Mouse (Mus musculus) lung, embryonic 14.5 days (tissue): ENCODE data around the gene Sept1. TPM values are rescaled to one million over a fixed set of nuclear protein-coding genes. Genes with fewer than 3 reads are reported as not detected.

ENCODE experiments used
- ATAC-seq: fragments of 200-750 bp; cut with Nextera tagmentation; 2 replicates; pipeline ENCODE4 v1.8.0; 2017; ENCODE audit warnings: mild to moderate bottlenecking, moderate TSS enrichment, moderate library complexity; ENCODE audit not compliant: insufficient read depth
- DNase-seq: peaks from one replicate; pipeline ENCODE4 v3.0.0-alpha.2; 2015
- H3K27ac ChIP-seq: fragments of 300-500 bp; sonication (generic); 2 replicates; pipeline ENCODE4 v1.5.1; 2014; ENCODE audit warnings: low read depth, mild to moderate bottlenecking, moderate library complexity
- H3K27me3 ChIP-seq: fragments of 300-500 bp; sonication (generic); 2 replicates; pipeline ENCODE4 v1.6.1; 2014; ENCODE audit warnings: low read length, control low read depth; ENCODE audit not compliant: insufficient read depth
- H3K36me3 ChIP-seq: fragments of 300-500 bp; sonication (generic); 2 replicates; pipeline ENCODE4 v1.6.1; 2014; ENCODE audit warnings: control low read depth; ENCODE audit not compliant: insufficient read depth
- H3K4me1 ChIP-seq: fragments of 300-500 bp; sonication (generic); 2 replicates; pipeline ENCODE4 v1.6.1; 2014; ENCODE audit warnings: antibody characterized with exemption, control low read depth; ENCODE audit not compliant: insufficient read depth
- H3K4me2 ChIP-seq: fragments of 300-500 bp; sonication (generic); 2 replicates; pipeline ENCODE4 v1.6.1; 2014; ENCODE audit warnings: mild to moderate bottlenecking
- H3K4me3 ChIP-seq: fragments of 300-500 bp; sonication (generic); 2 replicates; pipeline ENCODE4 v1.5.1; 2014; ENCODE audit warnings: low read depth, low read length
- H3K9ac ChIP-seq: fragments of 300-500 bp; sonication (generic); 2 replicates; pipeline ENCODE4 v1.6.1; 2014
- H3K9me3 ChIP-seq: fragments of 300-500 bp; sonication (generic); 2 replicates; pipeline ENCODE4 v1.6.1; 2016; ENCODE audit warnings: low read depth, low read length, control low read depth
- CTCF ChIP-seq: IDR thresholded peaks from 2 replicates; pipeline ENCODE4 v1.5.1; 2016; ENCODE audit warnings: antibody characterized with exemption, low read depth
- WGBS: fragments of 180-500 bp; shearing (Covaris S2); extraction: QIAGEN DNeasy Blood & Tissue Kit; methylation state at CpG from one replicate; pipeline ENCODE4 v1.1.7; 2014; 5-methylcytosine and 5-hydroxymethylcytosine counted together
- polyA plus RNA-seq: library from polyadenylated mRNA; unstranded; fragments of >200 nt; fragmentation: Nextera tagmentation; extraction: Ambion mirVana; gene quantifications from 2 replicates; pipeline ENCODE4 v1.2.1, GENCODE M21; 2014

Gene Sept1
- polyA plus RNA-seq, 1 experiment from 2014 or later = 20.3 TPM

GRCm38 (mm10) chr7:127208295-127208552 is 24.7 kb downstream of the Sept1 start, which contains the start of gene Tbc1d10b:
Gene Tbc1d10b, minus strand, starts transcription at chr7:127208468.
- H3K9me3 ChIP-seq = no peaks in the 10 kb centered on the region
- peak within 1 kb of the TSS; percentile 82 for H3K27ac ChIP-seq
- H3K4me3 ChIP-seq = peak within 1 kb of the TSS; percentile 74
- peaks cover 7% of the 10 kb centered on the region for H3K4me1 ChIP-seq
- H3K27me3 ChIP-seq = no peaks in the 10 kb centered on the region
- H3K4me2 ChIP-seq = peak within 1 kb of the TSS; percentile 96
- peaks cover 16% of the 10 kb centered on the region for H3K36me3 ChIP-seq
- TF ChIP-seq CTCF = no peak
- ATAC-seq = peak; percentile 15
- no peak for DNase-seq
- H3K9ac ChIP-seq = peak within 1 kb of the TSS; percentile 86
- WGBS = no CpG with 5 or more reads among the region's 44 CpGs

- peak overlapping the region; percentile 74 for H3K4me3 ChIP-seq
- peak overlapping the region; percentile 82 for H3K27ac ChIP-seq
- 0% methylated on average over 50 of the region's 53 CpGs for WGBS
- ATAC-seq (no peak; the same call in 1 of the 2 replicates), DNase-seq (no peak)
- no peaks in the 10 kb centered on the region for H3K9me3 ChIP-seq
- peak overlapping the region; percentile 86 for H3K9ac ChIP-seq
- peak overlapping the region; percentile 96 for H3K4me2 ChIP-seq
- peaks cover 7% of the 10 kb centered on the region for H3K4me1 ChIP-seq
- H3K36me3 ChIP-seq = peaks cover 22% of the 10 kb centered on the region
- TF ChIP-seq CTCF = no peak
- no peaks in the 10 kb centered on the region for H3K27me3 ChIP-seq
Observed at GRCm38 (mm10) chr7:127207374-127208294, 25.3 kb downstream of the Sept1 start.

GRCm38 (mm10) chr7:127206606-127207005 is 26.3 kb downstream of the Sept1 start:
- WGBS = 55% methylated on average over 2 of the region's 2 CpGs
- no peak for DNase-seq
- ATAC-seq = no peak
- H3K4me3 ChIP-seq = peak overlapping the region; percentile 74
- no peak for TF ChIP-seq CTCF
- 0 out of 2 replicates have a peak overlapping the region, but pooled peaks have one; percentile 82 for H3K27ac ChIP-seq
- no peaks in the 10 kb centered on the region for H3K9me3 ChIP-seq
- H3K4me1 ChIP-seq = peaks cover 7% of the 10 kb centered on the region
- no peaks in the 10 kb centered on the region for H3K27me3 ChIP-seq
- peak overlapping the region; percentile 86 for H3K9ac ChIP-seq
- peaks cover 29% of the 10 kb centered on the region for H3K36me3 ChIP-seq
- H3K4me2 ChIP-seq = peak overlapping the region; percentile 96

DNA sequence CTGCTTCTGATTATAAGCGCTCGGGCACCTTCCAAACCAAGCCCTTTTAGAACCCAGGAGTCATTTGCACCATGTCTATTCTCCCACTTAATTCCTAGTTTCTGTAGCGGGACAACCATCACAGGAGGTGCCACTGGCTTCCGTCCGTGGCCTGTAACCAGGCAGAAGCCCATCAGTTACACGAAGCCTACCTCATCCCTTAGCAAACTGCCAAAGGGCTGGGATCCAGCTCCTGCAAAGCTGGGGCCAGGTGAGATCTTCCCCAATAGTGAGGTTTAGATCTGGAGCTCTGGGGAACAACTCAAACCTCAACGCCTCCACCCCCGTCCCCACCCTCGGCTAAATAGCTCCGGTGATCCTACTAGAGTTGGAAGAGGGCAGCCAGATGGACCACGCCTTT is 36.4 kb downstream of the Sept1 start:
- no peak for ATAC-seq
- WGBS = 51% methylated on average over 11 of the region's 11 CpGs
- H3K9ac ChIP-seq = peak overlapping the region; percentile 66
- no peak for DNase-seq
- H3K4me2 ChIP-seq = peak overlapping the region; percentile 78
- TF ChIP-seq CTCF = no peak
- no peaks in the 10 kb centered on the region for H3K9me3 ChIP-seq
- H3K36me3 ChIP-seq = peaks cover 80% of the 10 kb centered on the region
- H3K27ac ChIP-seq = peak overlapping the region; percentile 82
- H3K27me3 ChIP-seq = no peaks in the 10 kb centered on the region
- peaks cover 6% of the 10 kb centered on the region; the same call in 1 of the 2 replicates for H3K4me1 ChIP-seq
- peak overlapping the region; percentile 69 for H3K4me3 ChIP-seq

GRCm38 (mm10) chr7:127195544-127196295 is 37.2 kb downstream of the Sept1 start, which contains the start of gene Cd2bp2:
Gene Cd2bp2, minus strand, starts transcription at chr7:127196050.
- TF ChIP-seq CTCF = peak; percentile 62
- Histone ChIP-seq H3K4me3 (peak within 1 kb of the TSS; percentile 69), H3K4me2 (peak within 1 kb of the TSS; percentile 78), H3K4me1 (peaks cover 6% of the 10 kb centered on the region; the same call in 1 of the 2 replicates), H3K36me3 (peaks cover 77% of the 10 kb centered on the region), H3K9ac (peak within 1 kb of the TSS; percentile 66), H3K9me3 (no peaks in the 10 kb centered on the region), H3K27ac (peak within 1 kb of the TSS; percentile 87), H3K27me3 (no peaks in the 10 kb centered on the region)
- ATAC-seq (peak; percentile 95), DNase-seq (peak; percentile 99)
- WGBS = under 1% methylated on average over 51 of the region's 51 CpGs

DNA sequence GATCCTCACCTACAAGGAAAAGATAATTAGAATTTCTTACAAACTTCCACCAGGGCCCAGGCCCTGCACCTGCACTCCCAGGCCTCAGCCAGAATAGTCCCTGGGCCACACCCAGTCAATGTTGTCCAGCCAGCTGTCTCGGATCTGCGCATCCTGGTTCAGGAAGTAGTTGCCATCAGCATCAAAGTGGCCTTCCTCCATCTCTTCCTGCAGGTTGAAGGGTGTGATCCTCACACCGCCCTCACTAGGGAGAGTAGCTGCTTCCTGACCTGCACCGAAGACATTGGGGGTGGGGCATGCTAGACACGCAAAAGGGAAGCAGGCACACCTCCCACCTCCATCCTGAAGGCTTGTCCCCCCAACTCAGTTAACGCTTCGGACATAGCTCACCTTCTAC is 38.3 kb downstream of the Sept1 start:
- TF ChIP-seq CTCF = no peak
- Histone ChIP-seq H3K4me1 (peaks cover 6% of the 10 kb centered on the region; the same call in 1 of the 2 replicates), H3K9me3 (no peaks in the 10 kb centered on the region), H3K27me3 (no peaks in the 10 kb centered on the region), H3K36me3 (peaks cover 66% of the 10 kb centered on the region), H3K27ac (peak overlapping the region; percentile 87; the same call in 1 of the 2 replicates), H3K4me2 (peak overlapping the region; percentile 78), H3K9ac (peak overlapping the region; percentile 64), H3K4me3 (peak overlapping the region; percentile 69)
- no peak for ATAC-seq
- 57% methylated on average over 7 of the region's 7 CpGs for WGBS
- no peak for DNase-seq
